Mouse (Mus musculus) intestine, postnatal 0 days (tissue): Measurements from ENCODE around the gene Vmo1. TPM values are rescaled to one million over a fixed set of nuclear protein-coding genes. Genes with fewer than 3 reads are reported as not detected.
"Not testable (repeated sequence)": the region's sequence is repeated elsewhere in the genome, so short reads cannot be mapped to it uniquely, and the experiment has no call there.

Experiments
- ATAC-seq: fragments of 200-750 bp; cut with Nextera tagmentation; 2 replicates; pipeline ENCODE4 v1.8.0; 2017; ENCODE audit warnings: mild to moderate bottlenecking, moderate TSS enrichment, moderate library complexity
- H3K27ac ChIP-seq: fragments of 300-500 bp; sonication (generic); 2 replicates; pipeline ENCODE4 v1.5.1; 2014; ENCODE audit warnings: mild to moderate bottlenecking, low read depth, low read length, moderate library complexity
- H3K27me3 ChIP-seq: fragments of 300-500 bp; sonication (generic); replicated peaks from 2 replicates; pipeline ENCODE4 v1.6.1; 2014; ENCODE audit warnings: low read length, mixed read lengths; ENCODE audit not compliant: control insufficient read depth, insufficient read depth
- H3K36me3 ChIP-seq: fragments of 300-500 bp; sonication (generic); 2 replicates; pipeline ENCODE4 v1.6.1; 2014; ENCODE audit warnings: mild to moderate bottlenecking, moderate library complexity; ENCODE audit not compliant: control insufficient read depth, insufficient read depth
- H3K4me1 ChIP-seq: fragments of 300-500 bp; sonication (generic); replicated peaks from 2 replicates; pipeline ENCODE4 v1.6.1; 2014; ENCODE audit warnings: antibody characterized with exemption, low read length, mixed read lengths; ENCODE audit not compliant: control insufficient read depth, insufficient read depth
- H3K4me2 ChIP-seq: fragments of 300-500 bp; sonication (generic); replicated peaks from 2 replicates; pipeline ENCODE4 v1.6.1; 2014; ENCODE audit warnings: low read depth, mild to moderate bottlenecking, moderate library complexity
- H3K4me3 ChIP-seq: fragments of 300-500 bp; sonication (generic); 2 replicates; pipeline ENCODE4 v1.5.1; 2014; ENCODE audit warnings: low read depth, low read length
- H3K9ac ChIP-seq: fragments of 300-500 bp; sonication (generic); 2 replicates; pipeline ENCODE4 v1.6.1; 2014; ENCODE audit warnings: mild to moderate bottlenecking, low read depth, low read length
- H3K9me3 ChIP-seq: fragments of 300-500 bp; sonication (generic); 2 replicates; pipeline ENCODE4 v1.6.1; 2016; ENCODE audit warnings: mixed run types; ENCODE audit not compliant: control insufficient read depth
- CTCF ChIP-seq: sonication (generic); IDR thresholded peaks from 2 replicates; pipeline ENCODE4 v1.5.1; 2016; ENCODE audit warnings: low read depth, mild to moderate bottlenecking, control low read depth, antibody characterized with exemption, moderate library complexity
- WGBS: fragments of 180-500 bp; shearing (Covaris S2); extraction: QIAGEN DNeasy Blood & Tissue Kit; methylation state at CpG from one replicate; pipeline ENCODE4 v1.1.7; 2014; 5-methylcytosine and 5-hydroxymethylcytosine counted together
- polyA plus RNA-seq: library from polyadenylated mRNA; unstranded; fragments of >200 nt; fragmentation: Nextera tagmentation; extraction: Ambion mirVana; gene quantifications from 2 replicates; pipeline ENCODE4 v1.2.1, GENCODE M21; 2015

The Vmo1 gene
- polyA plus RNA-seq, 1 experiment from 2014 or later, result 0.25 TPM

GRCm38 (mm10) chr11:70525184-70525678 is 10.8 kb upstream of the Vmo1 start, which contains the start of gene Psmb6:
Gene Psmb6, plus strand, starts transcription at chr11:70525367.
- Histone ChIP-seq H3K36me3 (peaks cover 26% of the 10 kb centered on the region), H3K4me2 (peak within 1 kb of the TSS; percentile 71), H3K9me3 (no peaks in the 10 kb centered on the region), H3K4me3 (peak within 1 kb of the TSS; percentile 82), H3K4me1 (no peaks in the 10 kb centered on the region), H3K27me3 (no peaks in the 10 kb centered on the region), H3K9ac (peak within 1 kb of the TSS; percentile 63), H3K27ac (peak within 1 kb of the TSS; percentile 21; the same call in 1 of the 2 replicates)
- under 1% methylated on average over 25 of the region's 26 CpGs for WGBS
- TF ChIP-seq CTCF, result no peak
- ATAC-seq, result peak; percentile 92

DNA sequence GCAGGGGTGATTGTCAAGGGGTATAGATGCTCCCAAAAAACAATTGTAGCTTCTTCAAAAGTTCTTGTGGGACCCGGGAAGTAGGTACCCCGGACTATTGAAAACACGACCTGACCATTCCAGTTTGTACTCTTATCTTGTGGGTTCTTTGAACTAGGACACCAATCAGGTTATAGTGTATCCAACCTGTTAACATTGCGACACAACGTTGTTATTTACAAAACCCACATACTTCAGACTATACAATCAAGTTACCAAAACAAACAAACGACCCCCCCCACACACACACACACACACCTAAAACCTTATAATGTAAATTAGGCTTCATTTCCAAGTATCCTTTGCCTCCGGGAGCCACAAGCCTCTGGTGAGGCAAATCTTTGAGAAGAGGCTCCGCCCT is 10.4 kb upstream of the Vmo1 start:
- Histone ChIP-seq H3K27me3 (no peaks in the 10 kb centered on the region), H3K9me3 (no peaks in the 10 kb centered on the region), H3K9ac (no peak overlapping the region), H3K36me3 (peaks cover 26% of the 10 kb centered on the region), H3K4me3 (peak overlapping the region; percentile 82), H3K27ac (no peak overlapping the region), H3K4me1 (no peaks in the 10 kb centered on the region), H3K4me2 (peak overlapping the region; percentile 56)
- TF ChIP-seq CTCF, result no peak
- WGBS, result 2% methylated on average over 8 of the region's 8 CpGs
- peak; percentile 38 for ATAC-seq

DNA sequence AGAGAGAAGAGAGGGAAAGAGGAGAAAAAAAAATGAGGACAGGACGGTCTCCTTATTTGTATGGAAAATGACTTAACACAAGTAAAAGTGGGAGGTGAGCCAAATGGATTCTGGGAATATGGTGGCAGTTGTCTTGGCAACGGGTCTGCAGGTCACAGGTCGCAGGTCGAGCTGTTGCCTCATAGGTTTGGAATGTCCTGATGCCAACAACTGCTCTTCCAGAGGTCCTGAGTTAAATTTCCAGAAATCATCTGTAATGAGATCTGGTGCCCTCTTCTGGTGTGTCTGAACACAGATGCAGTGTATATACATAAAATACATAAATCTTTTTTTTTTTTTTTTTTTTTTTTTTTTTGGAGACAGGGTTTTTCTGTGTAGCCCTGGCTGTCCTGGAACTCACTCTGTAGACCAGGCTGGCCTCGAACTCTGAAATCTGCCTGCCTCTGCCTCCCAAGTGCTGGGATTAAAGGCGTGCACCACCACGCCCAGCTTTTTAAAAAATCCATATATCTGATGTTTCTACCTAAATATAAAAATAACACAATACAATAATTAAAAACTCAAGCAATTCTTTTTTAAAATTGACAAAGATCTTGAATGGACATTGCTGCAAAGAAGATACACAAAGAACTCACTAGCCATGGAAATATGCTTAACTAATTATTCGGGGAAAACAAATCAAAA is 9.0 kb upstream of the Vmo1 start:
- not testable (repeated sequence) for H3K4me3 ChIP-seq, H3K9me3 ChIP-seq, H3K4me1 ChIP-seq, H3K27me3 ChIP-seq, H3K9ac ChIP-seq, H3K27ac ChIP-seq, ATAC-seq, H3K4me2 ChIP-seq
- WGBS, result 93% methylated on average over 8 of the region's 8 CpGs
- peak; percentile 25; the same call in 1 of the 2 replicates for TF ChIP-seq CTCF
- peaks cover 21% of the 10 kb centered on the region for H3K36me3 ChIP-seq

GRCm38 (mm10) chr11:70520178-70520769 is 5.9 kb upstream of the Vmo1 start:
- 36% methylated on average over 41 of the region's 41 CpGs for WGBS
- peak overlapping the region; percentile 56 for H3K9ac ChIP-seq
- no peak for ATAC-seq

GRCm38 (mm10) chr11:70518923-70519322 is 4.5 kb upstream of the Vmo1 start, which contains the start of gene Gltpd2:
Gene Gltpd2, plus strand, starts transcription at chr11:70519196.
- Histone ChIP-seq H3K4me3 (peak within 1 kb of the TSS; percentile 24; the same call in 1 of the 2 replicates), H3K27ac (peak within 1 kb of the TSS; percentile 72), H3K36me3 (no peaks in the 10 kb centered on the region), H3K9ac (peak within 1 kb of the TSS; percentile 56; the same call in 1 of the 2 replicates), H3K27me3 (no peaks in the 10 kb centered on the region), H3K9me3 (no peaks in the 10 kb centered on the region), H3K4me1 (no peaks in the 10 kb centered on the region), H3K4me2 (peak within 1 kb of the TSS; percentile 57)
- no peak for ATAC-seq
- WGBS, result 56% methylated on average over 10 of the region's 10 CpGs
- TF ChIP-seq CTCF, result no peak

More at GRCm38 (mm10) chr11:70520178-70520769, 5.9 kb upstream of the Vmo1 start:
- no peaks in the 10 kb centered on the region for H3K36me3 ChIP-seq
- H3K27me3 ChIP-seq, result no peaks in the 10 kb centered on the region
- no peaks in the 10 kb centered on the region for H3K4me1 ChIP-seq
- TF ChIP-seq CTCF, result peak; percentile 54
- peak overlapping the region; percentile 72 for H3K27ac ChIP-seq
- H3K4me3 ChIP-seq, result peak overlapping the region; percentile 24; the same call in 1 of the 2 replicates
- H3K9me3 ChIP-seq, result no peaks in the 10 kb centered on the region
- H3K4me2 ChIP-seq, result peak overlapping the region; percentile 57

- H3K9ac ChIP-seq, result no peak overlapping the region
- H3K36me3 ChIP-seq, result no peaks in the 10 kb centered on the region
- H3K4me1 ChIP-seq, result no peaks in the 10 kb centered on the region
- TF ChIP-seq CTCF, result no peak
- WGBS, result 45% methylated on average over 1 of the region's 1 CpGs
- no peak overlapping the region for H3K4me2 ChIP-seq
- ATAC-seq, result no peak
- H3K27ac ChIP-seq, result no peak overlapping the region
- H3K4me3 ChIP-seq, result no peak overlapping the region
- no peaks in the 10 kb centered on the region for H3K9me3 ChIP-seq
- H3K27me3 ChIP-seq, result no peaks in the 10 kb centered on the region
These were observed 4.0 kb upstream of the Vmo1 start for GRCm38 (mm10) chr11:70518436-70518835.
